Mouse (Mus musculus) right cerebral cortex, adult 2 months (tissue): ENCODE measurements around the gene Jmjd6.
"Not testable (repeated sequence)": the region's sequence is repeated elsewhere in the genome, so short reads cannot be mapped to it uniquely, and the experiment has no call there.

Source experiments
- DNase-seq, 2 experiments: peaks; one replicate each; pipeline ENCODE4 v3.0.0; 2021 to 2022; ENCODE audit warnings: low spot score in 2 of 2

Jmjd6 gene

GRCm38 (mm10) chr11:116823885-116824284 lies 19.4 kb downstream of the Jmjd6 start:
- DNase-seq, result not testable (repeated sequence)

GRCm38 (mm10) chr11:116823255-116823654 lies 20.0 kb downstream of the Jmjd6 start:
- no peak for DNase-seq

GRCm38 (mm10) chr11:116822626-116823025 lies 20.6 kb downstream of the Jmjd6 start:
- DNase-seq, result no peak

- no peak for DNase-seq
These were observed 21.0 kb downstream of the Jmjd6 start for GRCm38 (mm10) chr11:116822215-116822614.

- no peak for DNase-seq
These were observed 21.9 kb downstream of the Jmjd6 start for GRCm38 (mm10) chr11:116821057-116821940.

GRCm38 (mm10) chr11:116819932-116820593 lies 23.2 kb downstream of the Jmjd6 start:
- no peak for DNase-seq

- DNase-seq, result no peak
These were observed 24.5 kb downstream of the Jmjd6 start for GRCm38 (mm10) chr11:116818722-116819121.

- DNase-seq, result no peak
These were observed 25.7 kb downstream of the Jmjd6 start for GRCm38 (mm10) chr11:116817567-116817966.

GRCm38 (mm10) chr11:116816769-116817168 lies 26.5 kb downstream of the Jmjd6 start:
- DNase-seq, result no peak

- DNase-seq, result no peak
These were observed 28.3 kb downstream of the Jmjd6 start for GRCm38 (mm10) chr11:116814884-116815415.

- no peak for DNase-seq
These were observed 29.0 kb downstream of the Jmjd6 start for GRCm38 (mm10) chr11:116814076-116814883.

- DNase-seq, result no peak
These were observed 29.6 kb downstream of the Jmjd6 start for GRCm38 (mm10) chr11:116813610-116814009.

- DNase-seq, result no peak
These were observed 30.3 kb downstream of the Jmjd6 start for GRCm38 (mm10) chr11:116812793-116813529.

- DNase-seq, result peak; percentile 78 to 79
These were observed 32.0 kb downstream of the Jmjd6 start for GRCm38 (mm10) chr11:116810983-116811901.

GRCm38 (mm10) chr11:116810528-116810927 lies 32.7 kb downstream of the Jmjd6 start:
- DNase-seq, result no peak

GRCm38 (mm10) chr11:116809520-116809919 lies 33.7 kb downstream of the Jmjd6 start:
- DNase-seq, result no peak

GRCm38 (mm10) chr11:116808811-116809395 lies 34.3 kb downstream of the Jmjd6 start:
- no peak for DNase-seq

GRCm38 (mm10) chr11:116807938-116808606 lies 35.2 kb downstream of the Jmjd6 start:
- peak; percentile 87 to 90 for DNase-seq

GRCm38 (mm10) chr11:116807526-116807925 lies 35.7 kb downstream of the Jmjd6 start:
- DNase-seq, result no peak
